Comparison of ENCODE assay signal across 8 mouse cellular contexts in the genomic region with DNA sequence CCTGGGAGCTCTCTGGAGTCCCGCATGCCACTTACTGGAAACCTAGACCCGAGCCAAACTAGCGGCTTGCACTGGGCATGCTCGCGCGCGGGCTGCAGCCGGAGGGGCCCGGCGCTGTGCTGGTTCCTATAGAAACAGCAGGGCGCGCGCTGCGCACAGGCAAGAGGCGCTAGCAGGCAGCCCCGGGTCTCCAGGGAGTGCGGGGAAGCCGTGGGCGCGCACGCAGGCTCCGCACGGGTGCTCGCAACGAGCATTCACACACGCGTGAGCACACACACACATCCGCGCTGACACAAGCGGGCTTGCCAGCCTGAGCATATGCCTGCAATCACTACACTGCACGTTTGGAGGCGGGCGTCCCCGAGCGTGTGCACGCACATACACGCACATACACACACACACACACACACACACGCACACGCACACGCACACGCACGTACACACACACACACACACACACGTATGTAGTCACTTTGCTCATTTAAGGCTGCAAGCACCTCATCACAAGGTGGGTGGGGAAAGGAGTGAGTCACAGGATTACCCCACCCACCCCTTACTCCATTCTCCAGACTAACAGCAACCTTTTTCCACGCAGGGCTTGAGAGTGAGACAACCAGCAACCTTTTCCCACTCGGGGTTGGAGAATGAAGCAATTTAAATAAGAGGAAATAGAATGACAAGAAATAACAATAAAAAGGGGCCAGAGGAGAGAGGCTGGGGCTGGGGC. TPM values are rescaled to one million over a fixed set of nuclear protein-coding genes. Genes with fewer than 3 reads are reported as not detected.
DNase-seq lines count a peak whose midpoint lies in the region; ATAC-seq and TF ChIP-seq lines count a peak whose summit lies in the region.

No protein-coding gene starts in this region.

- H3K4me2 ChIP-seq in forebrain, embryonic 16.5 days (ENCODE audit: low read length) = peak overlapping the region; percentile 72
- H3K4me2 ChIP-seq in lung, embryonic 14.5 days = peak overlapping the region; percentile 91

- peak; percentile 13; the same call in 1 of the 2 replicates for TF ChIP-seq CTCF in lung, embryonic 14.5 days (IDR thresholded peaks at IDR 0.05; ENCODE audit: low read depth)
- TF ChIP-seq CTCF in olfactory bulb, adult 2 months (IDR thresholded peaks at IDR 0.05; ENCODE audit: insufficient read depth, low read depth, low read length) = no peak

- no peaks in the 10 kb centered on the region for H3K36me3 ChIP-seq in forebrain, embryonic 16.5 days (ENCODE audit: control insufficient read depth, insufficient read depth)
- no peaks in the 10 kb centered on the region for H3K36me3 ChIP-seq in lung, embryonic 14.5 days (ENCODE audit: insufficient read depth)

- H3K27me3 ChIP-seq in forebrain, embryonic 16.5 days (replicated peaks; ENCODE audit: control insufficient read depth, insufficient read depth, low read length) = no peaks in the 10 kb centered on the region
- H3K27me3 ChIP-seq in lung, embryonic 14.5 days (ENCODE audit: insufficient read depth, low read length) = no peaks in the 10 kb centered on the region

- peak; percentile 99 for ATAC-seq in forebrain, embryonic 16.5 days
- ATAC-seq in lung, embryonic 14.5 days (ENCODE audit: insufficient read depth) = peak; percentile 91

- peak overlapping the region; percentile 73 for H3K9ac ChIP-seq in forebrain, embryonic 16.5 days (replicated peaks; ENCODE audit: low read depth, low read length)
- H3K9ac ChIP-seq in lung, embryonic 14.5 days = peak overlapping the region; percentile 73

- H3K9me3 ChIP-seq in forebrain, embryonic 16.5 days (ENCODE audit: control insufficient read depth, low read length) = no peaks in the 10 kb centered on the region
- H3K9me3 ChIP-seq in lung, embryonic 14.5 days (ENCODE audit: low read depth, low read length) = no peaks in the 10 kb centered on the region

- peak overlapping the region; percentile 64 for H3K4me3 ChIP-seq in forebrain, embryonic 16.5 days (replicated peaks; ENCODE audit: low read length)
- peak overlapping the region; percentile 58 for H3K4me3 ChIP-seq in lung, embryonic 14.5 days (ENCODE audit: low read depth, low read length)
- peak overlapping the region; percentile 81 for H3K4me3 ChIP-seq in olfactory bulb, adult 2 months (ENCODE audit: insufficient read depth, low read depth, low read length)

- under 1% methylated on average over 45 of the region's 45 CpGs for WGBS in forebrain, embryonic 16.5 days
- under 1% methylated on average over 45 of the region's 45 CpGs for WGBS in lung, embryonic 14.5 days
- under 1% methylated on average over 45 of the region's 45 CpGs for WGBS in olfactory bulb, adult 2 months

- peak overlapping the region; percentile 78 for H3K27ac ChIP-seq in forebrain, embryonic 16.5 days (ENCODE audit: low read length)
- peak overlapping the region; percentile 9; the same call in 1 of the 2 replicates for H3K27ac ChIP-seq in lung, embryonic 14.5 days (ENCODE audit: low read depth)
- H3K27ac ChIP-seq in olfactory bulb, adult 2 months (ENCODE audit: insufficient read depth, low read depth, low read length) = peak overlapping the region; percentile 65

- TF ChIP-seq POLR2A in olfactory bulb, adult 2 months (IDR thresholded peaks at IDR 0.05; ENCODE audit: insufficient read depth, low read depth, low read length) = peak; percentile 37; the same call in 1 of the 2 replicates

- peak; percentile 84 for DNase-seq in MN1 (ENCODE audit: low spot score)
- peak; percentile 79 for DNase-seq in cerebellum, adult 11 months
- peak; percentile 80 for DNase-seq in heart, postnatal 4 days
- DNase-seq in layer of hippocampus, adult 9-10 months (ENCODE audit: low spot score) = peak; percentile 59
- peak; percentile 93 for DNase-seq in lung, embryonic 14.5 days
- DNase-seq in thymus, postnatal 4 days = peak; percentile 71

- H3K4me1 ChIP-seq in forebrain, embryonic 16.5 days (replicated peaks; ENCODE audit: control insufficient read depth, insufficient read depth, low read length) = peaks cover 40% of the 10 kb centered on the region
- peaks cover 14% of the 10 kb centered on the region; the same call in 1 of the 2 replicates for H3K4me1 ChIP-seq in lung, embryonic 14.5 days (ENCODE audit: insufficient read depth)
- H3K4me1 ChIP-seq in olfactory bulb, adult 2 months (ENCODE audit: control insufficient read depth, insufficient read depth, low read length) = peaks cover 29% of the 10 kb centered on the region

RNA-seq across cellular contexts. Expression of a gene that starts 11.2 kb away (rescaled TPM):
- polyA plus RNA-seq in forebrain, embryonic 16.5 days (2015; fragmentation: Nextera tagmentation; extraction: Ambion mirVana) = 28.5 and 29.7 TPM in 2 replicates
- 10 to 100 TPM in 1 of 2 experiments, 1 to 10 TPM in 1; 9.9 to 10.1 TPM for total RNA-seq in heart, postnatal 4 days (2021)
- polyA plus RNA-seq in lung, embryonic 14.5 days (2014; fragmentation: Nextera tagmentation; extraction: Ambion mirVana) = 11.6 and 12.1 TPM in 2 replicates
- not detected in 2 replicates for polyA plus RNA-seq in olfactory bulb, adult 2 months (2012; ENCODE audit: insufficient read depth, insufficient read length, low replicate concordance, missing spikeins)

RNA-seq across cellular contexts. Expression of a gene that starts 18.2 kb away (rescaled TPM):
- 1.5 and 1.7 TPM in 2 replicates for polyA plus RNA-seq in forebrain, embryonic 16.5 days (2015; fragmentation: Nextera tagmentation; extraction: Ambion mirVana)
- total RNA-seq in heart, postnatal 4 days (2021) = 1 to 10 TPM; 5.2 to 6.3 TPM
- 9.7 and 10.0 TPM in 2 replicates for polyA plus RNA-seq in lung, embryonic 14.5 days (2014; fragmentation: Nextera tagmentation; extraction: Ambion mirVana)
- not detected in 2 replicates for polyA plus RNA-seq in olfactory bulb, adult 2 months (2012; ENCODE audit: insufficient read depth, insufficient read length, low replicate concordance, missing spikeins)

RNA-seq across cellular contexts. Expression of a gene that starts 23.0 kb away (rescaled TPM):
- 10.1 and 17.3 TPM in 2 replicates for polyA plus RNA-seq in forebrain, embryonic 16.5 days (2015; fragmentation: Nextera tagmentation; extraction: Ambion mirVana)
- total RNA-seq in heart, postnatal 4 days (2021) = 1,000 to 10,000 TPM; 1,184 to 1,197 TPM
- 41.1 and 64.3 TPM in 2 replicates for polyA plus RNA-seq in lung, embryonic 14.5 days (2014; fragmentation: Nextera tagmentation; extraction: Ambion mirVana)
- polyA plus RNA-seq in olfactory bulb, adult 2 months (2012; ENCODE audit: insufficient read depth, insufficient read length, low replicate concordance, missing spikeins) = not detected in 2 replicates

RNA-seq across cellular contexts. Expression of a gene that starts 24.1 kb away (rescaled TPM):
- polyA plus RNA-seq in forebrain, embryonic 16.5 days (2015; fragmentation: Nextera tagmentation; extraction: Ambion mirVana) = 0.81 and 0.96 TPM in 2 replicates
- total RNA-seq in heart, postnatal 4 days (2021) = 100 to 1,000 TPM; 130 to 150 TPM
- 3.4 and 6.0 TPM in 2 replicates for polyA plus RNA-seq in lung, embryonic 14.5 days (2014; fragmentation: Nextera tagmentation; extraction: Ambion mirVana)
- polyA plus RNA-seq in olfactory bulb, adult 2 months (2012; ENCODE audit: insufficient read depth, insufficient read length, low replicate concordance, missing spikeins) = not detected in 2 replicates

RNA-seq across cellular contexts. Expression of a gene that starts 39.9 kb away (rescaled TPM):
- polyA plus RNA-seq in forebrain, embryonic 16.5 days (2015; fragmentation: Nextera tagmentation; extraction: Ambion mirVana) = 12.0 and 13.3 TPM in 2 replicates
- total RNA-seq in heart, postnatal 4 days (2021) = 1 to 10 TPM; 6.0 to 7.1 TPM
- polyA plus RNA-seq in lung, embryonic 14.5 days (2014; fragmentation: Nextera tagmentation; extraction: Ambion mirVana) = 15.2 and 15.3 TPM in 2 replicates
- not detected in 2 replicates for polyA plus RNA-seq in olfactory bulb, adult 2 months (2012; ENCODE audit: insufficient read depth, insufficient read length, low replicate concordance, missing spikeins)

Comparison
In these comparisons a context has a peak if more than half of its experiments do, and no peak if none do; other contexts are left out.
1. Peak in every context shown above with its lines: DNase-seq, ATAC-seq, H3K4me3 ChIP-seq and H3K27ac ChIP-seq.
2. H3K27ac ChIP-seq: peak in every context shown above with its lines; median percentile 78 in forebrain, embryonic 16.5 days; 65 in olfactory bulb, adult 2 months; 9 in lung, embryonic 14.5 days.